Mouse (Mus musculus) midbrain, embryonic 14.5 days (tissue): ENCODE data around the gene Lrguk. TPM values are rescaled to one million over a fixed set of nuclear protein-coding genes. Genes with fewer than 3 reads are reported as not detected.

ENCODE experiments used
- ATAC-seq: fragments of 200-750 bp; cut with Nextera tagmentation; 2 replicates; pipeline ENCODE4 v1.8.0; 2017; ENCODE audit warnings: moderate number of reproducible peaks, moderate library complexity; ENCODE audit not compliant: low FRiP score, low TSS enrichment
- DNase-seq: peaks from one replicate; pipeline ENCODE4 v3.0.0-alpha.2; 2015
- H3K27ac ChIP-seq: fragments of 300-500 bp; sonication (generic); replicated peaks from 2 replicates; pipeline ENCODE4 v1.5.1; 2014; ENCODE audit warnings: mild to moderate bottlenecking, low read depth, low read length, moderate library complexity
- H3K27me3 ChIP-seq: fragments of 300-500 bp; sonication (generic); 2 replicates; pipeline ENCODE4 v1.6.1; 2014; ENCODE audit warnings: low read length, control low read depth, mixed read lengths; ENCODE audit not compliant: control insufficient read depth, insufficient read depth
- H3K36me3 ChIP-seq: fragments of 300-500 bp; sonication (generic); 2 replicates; pipeline ENCODE4 v1.6.1; 2014; ENCODE audit warnings: low read length, control low read depth; ENCODE audit not compliant: control insufficient read depth, insufficient read depth
- H3K4me1 ChIP-seq: fragments of 300-500 bp; sonication (generic); 2 replicates; pipeline ENCODE4 v1.6.1; 2014; ENCODE audit warnings: mild to moderate bottlenecking, antibody characterized with exemption, low read length, control low read depth; ENCODE audit not compliant: control insufficient read depth, insufficient read depth
- H3K4me2 ChIP-seq: fragments of 300-500 bp; sonication (generic); 2 replicates; pipeline ENCODE4 v1.6.1; 2014; ENCODE audit warnings: mild to moderate bottlenecking, low read length, moderate library complexity
- H3K4me3 ChIP-seq: fragments of 300-500 bp; sonication (generic); replicated peaks from 2 replicates; pipeline ENCODE4 v1.5.1; 2014; ENCODE audit warnings: low read depth, low read length
- H3K9ac ChIP-seq: fragments of 300-500 bp; sonication (generic); replicated peaks from 2 replicates; pipeline ENCODE4 v1.6.1; 2014; ENCODE audit warnings: mild to moderate bottlenecking, low read length, moderate library complexity
- H3K9me3 ChIP-seq: fragments of 300-500 bp; sonication (generic); 2 replicates; pipeline ENCODE4 v1.6.1; 2016; ENCODE audit warnings: low read length, control low read depth, mixed read lengths; ENCODE audit not compliant: control insufficient read depth
- WGBS: fragments of 180-500 bp; shearing (Covaris S2); extraction: QIAGEN DNeasy Blood & Tissue Kit; methylation state at CpG from one replicate; pipeline ENCODE4 v1.1.7; 2014; 5-methylcytosine and 5-hydroxymethylcytosine counted together
- polyA plus RNA-seq: library from polyadenylated mRNA; unstranded; fragments of >200 nt; fragmentation: Nextera tagmentation; extraction: Ambion mirVana; gene quantifications from 2 replicates; pipeline ENCODE4 v1.2.1, GENCODE M21; 2014

Gene Lrguk
- polyA plus RNA-seq, 1 experiment from 2014 or later, result 0.83 TPM

DNA sequence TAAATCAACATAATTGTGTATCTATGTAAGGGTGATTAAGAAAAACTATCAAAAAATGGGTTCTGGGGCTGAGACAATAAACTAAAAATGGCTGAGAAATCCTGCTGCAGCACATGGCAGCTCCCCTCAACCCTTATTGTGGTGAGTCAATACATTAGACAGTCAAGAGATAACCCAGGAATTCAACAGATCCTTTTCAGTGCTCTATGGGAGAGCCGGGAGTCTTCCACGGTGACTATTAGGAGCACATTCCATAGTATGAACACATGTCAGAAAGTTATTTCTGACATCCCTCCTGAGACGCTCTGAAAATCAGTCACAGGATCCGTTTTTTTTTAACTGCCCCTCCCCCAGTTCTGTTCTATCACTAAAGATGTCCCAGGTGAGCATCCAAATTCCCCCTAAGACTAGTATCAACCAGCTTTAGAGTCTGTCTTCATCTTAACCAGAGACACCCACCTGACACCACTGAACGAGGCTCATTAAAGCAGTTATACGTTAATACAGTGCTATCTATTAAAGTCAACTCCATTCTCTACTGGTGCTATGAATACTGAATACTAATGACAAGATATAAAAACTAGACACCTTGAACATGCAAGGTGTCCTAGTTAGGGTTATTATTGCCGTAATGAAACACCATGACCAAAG lies 141.7 kb downstream of the Lrguk start:
- 84% methylated on average over 7 of the region's 7 CpGs for WGBS
- ATAC-seq, result no peak
- no peaks in the 10 kb centered on the region for H3K9me3 ChIP-seq

DNA sequence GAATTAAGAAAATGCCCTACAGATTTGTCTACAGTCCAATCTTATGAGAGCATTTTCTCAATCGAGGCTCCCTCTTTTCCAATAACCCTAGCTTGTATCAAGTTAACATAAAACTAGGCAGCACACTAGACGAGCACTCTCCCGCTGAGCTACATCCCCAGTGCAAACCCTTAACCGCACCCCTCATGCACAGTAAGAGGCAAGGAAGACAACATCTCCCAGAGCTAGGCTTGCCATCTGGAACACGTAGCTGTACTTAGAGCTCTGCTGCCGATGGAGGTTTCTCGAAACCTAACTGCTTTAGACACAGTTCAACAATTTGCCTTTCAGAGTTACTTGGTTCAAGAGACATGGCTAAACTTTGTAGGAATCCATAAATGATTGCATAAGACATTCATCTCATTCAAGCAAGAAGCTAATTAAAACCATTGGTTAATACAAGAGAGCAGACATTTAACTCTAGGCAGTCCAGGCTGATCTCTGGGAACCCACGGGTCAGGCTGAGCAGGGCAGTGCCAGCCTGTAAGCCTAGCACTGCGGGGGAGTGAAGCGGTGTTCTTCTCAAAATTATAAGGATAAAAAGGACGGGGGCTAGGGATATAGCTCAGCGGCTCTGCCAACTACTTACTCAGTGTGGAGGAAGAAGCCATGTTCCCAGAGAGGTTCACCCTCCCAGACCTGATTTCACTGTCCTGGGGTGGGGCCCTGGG lies 142.7 kb downstream of the Lrguk start:
- no peak overlapping the region for H3K27ac ChIP-seq
- peaks cover 9% of the 10 kb centered on the region for H3K4me1 ChIP-seq
- no peaks in the 10 kb centered on the region for H3K9me3 ChIP-seq
- H3K36me3 ChIP-seq, result peaks cover 15% of the 10 kb centered on the region
- H3K4me3 ChIP-seq, result no peak overlapping the region
- no peaks in the 10 kb centered on the region for H3K27me3 ChIP-seq
- no peak overlapping the region for H3K9ac ChIP-seq
- no peak overlapping the region for H3K4me2 ChIP-seq
- WGBS, result 93% methylated on average over 12 of the region's 12 CpGs
- ATAC-seq (no peak), DNase-seq (no peak)

More for the DNA sequence above, 141.7 kb downstream of the Lrguk start:
- H3K4me3 ChIP-seq, result no peak overlapping the region
- H3K9ac ChIP-seq, result no peak overlapping the region
- no peaks in the 10 kb centered on the region for H3K27me3 ChIP-seq
- peaks cover 4% of the 10 kb centered on the region for H3K4me1 ChIP-seq
- H3K36me3 ChIP-seq, result peaks cover 24% of the 10 kb centered on the region
- H3K27ac ChIP-seq, result no peak overlapping the region
- no peak for DNase-seq
- no peak overlapping the region for H3K4me2 ChIP-seq

DNA sequence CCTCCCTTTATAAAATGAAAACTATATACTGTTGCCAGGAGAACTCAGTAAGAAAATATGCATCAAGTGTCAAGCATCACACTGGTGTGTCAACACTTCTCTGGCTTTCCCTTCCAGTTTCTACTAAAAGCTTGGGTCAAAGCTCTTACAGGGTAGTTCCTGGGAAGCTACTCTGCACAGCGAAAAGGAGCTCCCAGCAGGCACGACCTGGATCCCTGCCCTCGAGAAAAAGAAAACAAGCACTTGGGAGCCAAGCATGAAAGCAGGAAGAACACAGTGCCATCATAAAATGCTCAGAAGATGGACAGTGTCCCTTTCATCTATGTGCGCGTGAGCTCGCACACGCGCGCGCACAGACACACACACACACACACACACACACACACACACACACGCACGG lies 144.0 kb downstream of the Lrguk start:
- ATAC-seq (no peak), DNase-seq (no peak)
- Histone ChIP-seq H3K4me1 (peaks cover 9% of the 10 kb centered on the region), H3K36me3 (peaks cover 8% of the 10 kb centered on the region), H3K27me3 (no peaks in the 10 kb centered on the region), H3K27ac (no peak overlapping the region), H3K4me2 (no peak overlapping the region), H3K9me3 (no peaks in the 10 kb centered on the region), H3K9ac (no peak overlapping the region), H3K4me3 (no peak overlapping the region)
- WGBS, result 85% methylated on average over 11 of the region's 12 CpGs

DNA sequence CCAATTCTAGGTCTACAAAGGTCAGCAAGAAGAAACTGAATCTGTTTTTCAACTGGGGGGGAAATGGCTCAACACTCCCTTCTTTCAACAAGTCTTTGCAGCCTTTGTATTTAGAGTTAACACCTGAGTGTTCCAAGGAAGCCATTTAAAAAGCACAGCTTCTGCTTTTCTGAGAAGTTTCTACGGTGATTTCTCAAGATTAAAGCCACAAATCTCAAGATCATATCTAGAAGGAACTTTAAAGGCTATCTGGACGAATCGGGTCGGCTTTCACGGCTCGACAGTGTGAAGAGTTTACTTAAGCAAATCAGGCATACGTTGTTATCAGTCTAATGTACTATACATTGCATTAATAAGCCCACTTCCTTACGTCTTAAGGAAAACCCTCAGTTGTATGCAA lies 145.5 kb downstream of the Lrguk start:
- no peaks in the 10 kb centered on the region for H3K27me3 ChIP-seq
- H3K36me3 ChIP-seq, result 0 out of 2 replicates have a peak, but pooled peaks cover under 1% of the 10 kb centered on the region
- H3K27ac ChIP-seq, result no peak overlapping the region
- no peak for DNase-seq
- no peak overlapping the region for H3K9ac ChIP-seq
- no peak overlapping the region for H3K4me3 ChIP-seq
- no peak overlapping the region for H3K4me2 ChIP-seq
- peaks cover 9% of the 10 kb centered on the region for H3K4me1 ChIP-seq
- WGBS, result 93% methylated on average over 8 of the region's 8 CpGs
- H3K9me3 ChIP-seq, result no peaks in the 10 kb centered on the region
- no peak for ATAC-seq

DNA sequence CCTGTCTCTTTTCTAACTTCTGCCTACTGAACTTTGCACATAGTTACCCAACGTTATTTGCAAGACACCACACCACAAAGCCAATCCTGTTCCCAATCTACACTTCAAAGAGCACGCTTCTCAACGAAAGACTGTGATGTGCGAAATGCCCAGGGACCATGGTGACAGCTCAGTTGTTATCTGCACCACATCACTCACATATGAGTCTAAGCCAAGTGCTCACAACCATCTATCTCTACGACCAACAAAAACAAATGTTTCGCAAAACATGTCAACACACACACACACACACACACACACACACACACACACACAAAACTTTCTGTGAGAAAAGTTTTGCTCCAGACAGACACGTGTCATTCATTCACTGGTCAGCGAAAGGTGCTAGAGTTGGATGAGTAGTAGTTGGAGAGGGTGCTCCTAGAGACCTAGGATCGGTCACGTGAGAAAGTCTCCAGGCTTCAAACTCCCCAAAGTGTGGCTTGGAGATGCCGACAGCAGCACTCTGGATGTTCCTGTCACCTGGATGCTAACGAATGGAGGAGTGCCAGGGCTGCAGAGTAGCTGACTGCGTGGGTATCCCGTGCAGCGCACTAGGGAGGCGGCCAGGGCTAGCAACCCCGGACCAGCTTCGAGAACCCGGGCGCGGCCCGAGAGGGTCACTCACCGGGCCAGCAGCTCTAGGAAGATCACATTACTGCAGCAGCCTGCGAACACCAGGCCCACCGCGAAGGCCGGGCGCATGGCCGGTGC lies 147.0 kb downstream of the Lrguk start:
- ATAC-seq (peak; percentile 83), DNase-seq (no peak)
- no peaks in the 10 kb centered on the region for H3K9me3 ChIP-seq
- peak overlapping the region; percentile 73 for H3K4me2 ChIP-seq
- H3K9ac ChIP-seq, result peak overlapping the region; percentile 79
- H3K36me3 ChIP-seq, result no peaks in the 10 kb centered on the region
- peak overlapping the region; percentile 74 for H3K4me3 ChIP-seq
- H3K4me1 ChIP-seq, result peaks cover 9% of the 10 kb centered on the region
- H3K27me3 ChIP-seq, result no peaks in the 10 kb centered on the region
- WGBS, result 4% methylated on average over 29 of the region's 29 CpGs
- peak overlapping the region; percentile 78 for H3K27ac ChIP-seq

DNA sequence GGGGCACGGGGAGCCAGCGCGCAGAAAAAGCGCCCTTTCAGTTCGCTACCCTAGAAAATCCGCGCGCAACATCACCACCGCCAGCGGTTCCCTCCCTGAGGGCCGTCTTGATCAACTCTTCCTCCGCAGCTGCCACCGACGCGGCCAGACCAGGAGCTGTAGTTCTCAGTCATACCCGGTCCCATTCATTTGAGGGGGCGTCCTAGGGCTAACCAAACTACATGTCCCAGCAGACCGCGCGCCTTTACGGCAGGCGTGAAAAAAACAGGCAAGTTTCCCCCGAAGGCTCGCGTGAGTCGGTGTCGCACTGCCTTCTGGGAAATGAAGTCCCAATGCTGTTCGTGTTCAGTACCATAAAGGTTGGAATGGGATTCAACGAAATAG lies 147.6 kb downstream of the Lrguk start, which contains the start of gene Slc35b4:
Slc35b4 (minus strand) TSS at position 248 of the 384 bp plus-strand sequence.
- Histone ChIP-seq H3K9ac (peak within 1 kb of the TSS; percentile 79), H3K27me3 (no peaks in the 10 kb centered on the region), H3K4me2 (peak within 1 kb of the TSS; percentile 73), H3K36me3 (no peaks in the 10 kb centered on the region), H3K9me3 (no peaks in the 10 kb centered on the region), H3K27ac (peak within 1 kb of the TSS; percentile 78), H3K4me1 (peaks cover 9% of the 10 kb centered on the region), H3K4me3 (peak within 1 kb of the TSS; percentile 74)
- ATAC-seq (peak; percentile 99), DNase-seq (peak; percentile 99)
- under 1% methylated on average over 29 of the region's 29 CpGs for WGBS

DNA sequence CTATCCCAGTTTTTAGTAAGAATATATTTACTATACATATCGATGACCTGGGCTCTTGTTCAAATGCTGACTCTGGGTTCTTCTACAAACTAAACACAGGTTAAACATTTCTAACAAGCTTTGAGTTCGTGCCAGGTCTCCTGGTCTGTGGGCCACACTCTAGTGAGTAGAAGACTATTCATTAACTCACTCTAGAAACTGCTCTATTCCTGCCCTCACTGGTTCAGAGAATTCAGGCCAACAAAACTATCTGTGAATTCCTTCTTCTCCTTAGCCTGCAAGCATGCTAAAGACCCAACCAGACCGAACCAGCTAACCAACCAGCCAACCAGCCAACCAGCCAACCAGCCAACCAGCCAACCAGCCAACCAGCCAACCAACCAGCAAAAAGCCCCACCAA lies 149.8 kb downstream of the Lrguk start:
- no peak overlapping the region for H3K27ac ChIP-seq
- H3K4me1 ChIP-seq, result peaks cover 9% of the 10 kb centered on the region
- no peak overlapping the region for H3K9ac ChIP-seq
- ATAC-seq (no peak), DNase-seq (no peak)
- H3K27me3 ChIP-seq, result no peaks in the 10 kb centered on the region
- no peaks in the 10 kb centered on the region for H3K9me3 ChIP-seq
- no peak overlapping the region for H3K4me3 ChIP-seq
- 87% methylated on average over 3 of the region's 3 CpGs for WGBS
- H3K4me2 ChIP-seq, result no peak overlapping the region
- no peaks in the 10 kb centered on the region for H3K36me3 ChIP-seq

DNA sequence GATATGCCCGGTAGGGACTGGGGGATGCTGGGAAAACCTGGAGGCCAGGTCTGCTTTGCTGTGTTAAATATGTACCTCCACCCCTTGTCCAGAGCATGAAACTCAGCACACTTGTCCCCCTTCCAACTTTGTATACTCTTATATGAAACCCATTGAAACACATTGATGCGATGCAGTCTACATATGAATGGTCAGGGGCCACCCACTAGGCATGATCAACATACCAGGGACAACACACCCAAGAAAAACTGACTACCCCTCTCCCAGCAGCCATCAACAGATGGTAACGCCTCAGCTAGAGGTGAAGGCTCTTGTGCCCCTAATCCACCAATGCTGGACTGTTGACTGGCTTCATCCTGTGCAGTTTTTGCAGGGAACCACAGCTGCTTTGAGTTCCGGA lies 150.7 kb downstream of the Lrguk start:
- H3K4me1 ChIP-seq, result peaks cover 9% of the 10 kb centered on the region
- no peaks in the 10 kb centered on the region for H3K27me3 ChIP-seq
- ATAC-seq (no peak), DNase-seq (no peak)
- no peaks in the 10 kb centered on the region for H3K36me3 ChIP-seq
- H3K4me3 ChIP-seq, result no peak overlapping the region
- no peak overlapping the region for H3K9ac ChIP-seq
- no peak overlapping the region for H3K4me2 ChIP-seq
- no peak overlapping the region for H3K27ac ChIP-seq
- 91% methylated on average over 4 of the region's 4 CpGs for WGBS
- no peaks in the 10 kb centered on the region for H3K9me3 ChIP-seq
